Mouse (Mus musculus) heart, adult 8-10 months (tissue): ENCODE results near the gene Msi2. TPM values are rescaled to one million over a fixed set of nuclear protein-coding genes. Genes with fewer than 3 reads are reported as not detected.

Experiments used
- DNase-seq: peaks from one replicate; pipeline ENCODE4 v3.0.0; 2022; ENCODE audit warnings: low spot score
- total RNA-seq, 4 experiments: library from RNA; stranded (reverse); gene quantifications; 2 replicates each; pipeline ENCODE4 v1.2.4; 2022

The Msi2 gene
- total RNA-seq, 4 experiments from 2014 or later, result 206 to 216 (median 210) TPM

DNA sequence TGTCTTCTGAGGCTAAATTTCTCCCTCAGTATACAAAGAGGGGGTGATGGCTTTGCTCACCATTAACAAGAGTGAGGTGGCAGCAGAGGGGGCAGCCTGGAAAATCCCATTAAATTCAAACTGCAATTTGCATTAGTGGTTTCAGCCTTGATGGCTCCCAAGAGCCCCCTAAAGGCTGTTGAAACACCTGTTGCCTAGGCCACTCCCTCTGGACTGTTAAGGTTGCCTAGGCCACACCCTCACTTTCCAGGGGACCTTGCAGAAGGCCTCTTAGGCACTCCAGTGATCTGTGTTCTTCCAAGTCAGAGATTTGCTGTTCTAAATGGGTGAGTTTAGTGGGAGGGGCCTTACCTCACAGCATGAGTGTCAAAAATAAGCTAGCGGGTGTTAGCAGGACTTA, 232.3 kb downstream of the Msi2 start:
- no peak for DNase-seq

GRCm38 (mm10) chr11:88485088-88485487, 233.2 kb downstream of the Msi2 start:
- no peak for DNase-seq

GRCm38 (mm10) chr11:88484047-88484446, 234.3 kb downstream of the Msi2 start:
- no peak for DNase-seq

- DNase-seq, result no peak
Measured at GRCm38 (mm10) chr11:88482636-88483035, 235.7 kb downstream of the Msi2 start.

DNA sequence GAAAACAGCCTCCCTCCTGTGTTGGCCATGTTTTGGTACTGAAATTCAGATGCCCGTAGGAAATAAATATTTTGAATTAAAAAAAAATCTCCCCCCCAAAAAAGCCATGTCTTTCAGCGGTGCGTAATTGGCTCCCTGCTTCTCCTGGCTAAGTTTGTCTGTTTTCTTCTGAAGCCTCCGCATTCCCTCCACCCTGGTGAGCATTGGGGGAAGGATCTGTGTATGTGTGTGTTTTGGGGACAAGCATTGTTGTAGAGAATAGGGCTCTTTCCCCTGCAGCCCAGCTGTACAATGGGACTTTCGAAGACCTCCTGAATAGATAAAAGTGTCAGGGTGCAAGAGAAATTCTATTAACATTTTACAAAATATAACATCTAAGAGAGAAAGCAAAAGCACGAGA, 236.1 kb downstream of the Msi2 start:
- DNase-seq, result no peak

DNA sequence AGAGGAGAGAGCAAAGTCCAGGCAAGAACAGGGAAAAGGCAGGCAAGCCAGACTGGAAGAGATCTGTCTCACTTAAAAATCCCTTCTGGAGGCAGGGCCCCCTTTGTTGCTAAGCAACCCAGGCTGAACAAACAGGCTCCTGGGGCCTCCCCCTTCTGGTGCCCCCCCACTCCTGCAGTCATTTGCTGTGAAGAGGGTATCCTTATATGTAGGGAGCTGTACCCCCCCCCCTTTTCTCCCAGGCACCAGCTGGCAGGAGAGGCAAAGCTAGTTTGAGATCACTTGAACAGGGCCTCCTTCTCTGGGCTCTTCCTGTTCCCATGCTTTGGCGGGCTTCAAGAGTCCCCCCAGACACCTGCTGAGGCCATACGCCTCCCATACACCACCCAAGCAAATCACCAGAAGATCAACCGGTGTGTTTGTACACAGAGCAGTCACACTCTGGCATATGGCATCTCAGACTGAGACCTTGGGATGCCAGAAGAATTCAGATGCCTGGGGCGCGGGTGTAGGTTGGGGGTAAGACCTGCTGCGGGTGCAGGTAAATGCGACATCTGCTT, 236.6 kb downstream of the Msi2 start:
- no peak for DNase-seq

GRCm38 (mm10) chr11:88481092-88481601, 237.2 kb downstream of the Msi2 start:
- no peak for DNase-seq

DNA sequence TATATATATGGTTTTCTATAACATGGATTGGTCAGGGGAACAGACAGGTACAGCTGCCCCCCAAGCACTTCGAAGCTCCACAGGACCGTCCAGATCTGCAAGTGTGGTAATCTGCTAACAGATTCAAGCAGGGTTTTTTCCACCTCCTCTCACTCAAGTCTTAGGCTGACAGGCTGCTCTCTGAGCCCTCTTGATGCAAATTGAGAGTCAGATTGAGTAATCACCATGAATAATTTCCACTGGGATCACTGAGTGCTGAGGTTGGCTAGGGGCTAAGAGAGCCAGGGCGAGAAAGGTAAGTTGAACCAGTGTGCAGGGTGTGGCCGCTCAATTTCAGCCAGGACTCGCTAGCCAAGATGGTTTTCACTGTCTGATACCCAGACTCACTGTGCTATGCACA, 238.8 kb downstream of the Msi2 start:
- DNase-seq, result no peak

- no peak for DNase-seq
Measured at GRCm38 (mm10) chr11:88474889-88475440, 243.3 kb downstream of the Msi2 start.

- DNase-seq, result no peak
Measured at GRCm38 (mm10) chr11:88472731-88473130, 245.6 kb downstream of the Msi2 start.

GRCm38 (mm10) chr11:88471981-88472647, 246.2 kb downstream of the Msi2 start:
- DNase-seq, result no peak

DNA sequence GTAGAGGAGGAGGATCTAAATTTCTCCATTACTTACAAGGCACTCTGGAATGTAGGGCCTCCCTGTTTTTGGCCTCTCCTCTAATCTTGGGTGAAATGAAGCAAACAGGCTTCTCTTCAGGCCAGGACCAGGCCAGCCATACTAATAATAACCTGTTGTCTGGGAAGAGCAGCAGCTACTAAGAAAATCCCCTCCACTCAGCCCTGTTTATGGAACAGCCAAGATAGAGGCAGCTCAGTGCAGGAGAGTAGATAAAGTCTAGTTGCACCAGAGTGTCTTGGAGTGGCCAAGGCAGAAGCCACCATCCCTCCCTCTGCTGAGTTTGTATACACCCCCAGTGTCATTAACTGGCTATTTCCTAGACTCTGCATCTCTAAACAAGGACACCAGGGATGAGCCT, 247.7 kb downstream of the Msi2 start:
- no peak for DNase-seq

DNA sequence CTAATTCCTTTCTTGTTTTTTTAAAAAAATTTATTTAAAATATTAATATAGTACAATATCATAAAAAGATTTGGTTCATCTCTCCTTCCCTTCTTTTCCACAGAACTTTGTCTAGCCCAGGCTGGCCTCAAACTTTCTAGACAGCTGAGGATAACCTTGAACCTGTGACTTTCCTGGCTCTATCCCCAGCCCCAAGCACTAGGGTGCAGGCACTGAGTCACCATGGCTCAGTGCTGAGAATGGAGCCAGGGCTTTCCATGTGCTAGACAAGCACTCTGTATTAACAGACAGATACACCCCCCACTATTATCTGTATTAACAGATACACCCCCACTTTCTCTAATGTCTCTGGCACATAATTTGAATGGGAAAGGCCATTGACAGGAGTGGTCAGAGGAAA, 249.3 kb downstream of the Msi2 start:
- no peak for DNase-seq

DNA sequence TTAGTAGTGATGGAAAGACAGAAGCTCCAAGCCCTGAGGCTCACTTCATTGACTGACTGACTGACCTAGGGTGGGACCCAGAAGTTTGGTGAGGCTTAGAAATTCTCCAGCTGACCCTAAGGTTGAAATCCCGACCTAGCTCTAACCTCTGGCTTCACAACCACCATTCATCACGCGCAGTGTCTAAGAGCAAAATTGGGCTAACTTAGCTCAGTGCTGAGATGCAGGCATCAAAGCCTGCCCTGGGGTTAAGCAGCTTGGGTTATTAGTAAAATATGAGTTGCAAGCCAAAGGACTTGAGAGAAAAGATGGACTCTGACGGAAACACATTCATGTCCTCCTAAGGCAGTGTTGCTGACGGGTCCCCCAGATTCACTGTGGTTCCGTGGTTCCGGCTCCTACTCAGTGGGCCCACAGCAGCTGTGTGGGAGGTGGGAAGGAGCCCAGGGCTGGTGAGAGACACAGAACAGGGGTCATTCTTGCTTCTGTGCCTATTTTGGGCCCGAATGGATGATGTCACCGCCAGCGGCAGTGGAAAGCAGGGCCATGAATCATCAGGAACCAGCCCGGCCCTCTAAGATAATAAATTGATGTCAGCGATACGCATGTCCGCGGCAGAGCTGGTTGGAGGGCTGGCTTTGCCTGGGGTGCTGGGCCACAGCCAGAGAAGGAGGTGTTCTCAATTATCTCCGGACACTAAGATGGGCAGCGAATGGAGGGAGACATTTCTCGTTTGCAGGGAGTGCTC, 250.6 kb downstream of the Msi2 start:
- DNase-seq, result peak; percentile 74

DNA sequence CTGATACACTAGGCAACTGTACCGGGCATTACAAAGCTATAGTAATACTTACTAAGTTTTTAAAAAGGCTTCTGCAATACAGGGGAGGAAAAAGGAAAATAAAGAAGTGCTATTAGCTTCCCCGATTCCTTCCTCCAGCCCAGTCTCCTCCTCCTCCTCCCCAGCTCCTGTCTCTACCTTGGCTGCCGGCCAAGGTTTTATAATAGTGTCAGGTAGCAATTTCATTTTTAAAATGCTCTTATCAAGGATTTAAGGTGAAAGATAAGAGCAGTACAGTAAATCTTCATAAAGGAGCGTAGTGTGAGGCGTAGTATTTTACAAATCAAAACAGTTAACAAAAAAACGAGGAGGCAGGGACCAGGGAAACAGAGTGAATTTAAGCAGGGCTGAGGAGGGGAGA, 254.4 kb downstream of the Msi2 start:
- DNase-seq, result no peak

DNA sequence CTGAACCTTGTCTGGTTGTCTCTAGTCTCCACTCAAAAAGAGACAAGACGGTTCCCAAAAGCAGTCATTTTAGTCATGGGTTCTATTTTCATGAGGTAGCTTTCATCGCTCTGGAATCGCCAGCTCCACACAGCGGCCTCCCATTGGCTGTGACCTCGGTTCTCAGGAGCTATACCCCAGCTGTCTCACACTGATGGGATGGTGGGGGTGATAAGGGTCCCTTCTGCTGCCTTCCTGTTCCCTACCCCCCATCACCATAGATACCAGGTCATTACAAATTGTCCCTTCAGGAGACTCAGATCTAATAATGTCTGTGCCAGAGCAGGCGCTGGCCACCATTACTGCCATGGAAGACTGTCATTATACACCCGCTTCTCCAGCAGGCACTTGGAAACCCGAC, 255.5 kb downstream of the Msi2 start:
- DNase-seq, result no peak

GRCm38 (mm10) chr11:88461601-88462000, 256.7 kb downstream of the Msi2 start:
- DNase-seq, result no peak

DNA sequence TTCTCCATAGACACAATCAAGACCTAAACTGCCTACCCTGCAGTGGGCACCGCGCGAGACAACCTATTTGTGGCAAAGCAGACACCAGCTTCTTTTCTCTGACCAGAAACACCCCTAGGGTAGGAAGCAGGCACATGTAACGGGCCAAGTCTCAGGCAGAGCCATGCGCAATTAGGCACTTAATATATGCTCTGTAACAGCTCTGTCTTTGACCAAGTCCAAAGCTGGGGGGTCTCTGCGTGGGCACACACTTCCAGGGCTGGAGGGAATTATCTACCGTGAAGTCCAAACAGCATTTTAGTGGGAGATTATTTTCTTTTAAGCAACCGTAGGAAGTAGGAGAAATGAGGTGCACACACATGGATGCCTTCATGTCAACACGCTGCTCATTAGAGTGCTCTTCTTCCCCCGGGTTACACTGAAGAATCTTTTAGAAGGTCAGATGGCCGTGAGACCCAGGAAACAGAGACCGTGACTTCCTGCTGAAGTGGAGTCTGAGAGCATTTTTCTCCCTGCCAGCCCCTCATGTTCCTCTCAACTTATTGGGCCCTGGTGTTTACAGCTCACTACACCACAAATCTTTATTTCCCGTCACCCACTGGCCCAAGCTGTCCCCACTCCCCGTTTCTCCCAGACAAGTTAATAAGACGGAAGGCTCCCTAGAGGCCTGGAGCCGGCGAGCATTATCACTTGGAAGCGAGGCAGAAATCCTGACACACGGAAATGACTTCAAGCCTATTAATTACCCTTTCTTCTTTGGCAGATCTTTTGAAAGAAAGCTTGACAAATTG, 258.2 kb downstream of the Msi2 start:
- DNase-seq, result peak; percentile 35

- DNase-seq, result no peak
Measured at GRCm38 (mm10) chr11:88457241-88457738, 261.0 kb downstream of the Msi2 start.

- no peak for DNase-seq
Measured at GRCm38 (mm10) chr11:88454867-88455806, 263.2 kb downstream of the Msi2 start.
